Mouse (Mus musculus) liver, embryonic 14.5 days (tissue): ENCODE measurements at regions not wholly inside any gene's neighbourhood (a gene's known extent, or its start where the extent isn't known, plus 50 kb on each side); places are given as distances from the start of the nearest gene placed in this dataset.

Source experiments
- CTCF ChIP-seq: IDR thresholded peaks from 2 replicates; pipeline ENCODE4 v1.5.1; 2016; ENCODE audit warnings: antibody characterized with exemption, low read depth, control low read depth
- EP300 ChIP-seq: IDR thresholded peaks from 2 replicates; pipeline ENCODE4 v1.6.1; 2016; ENCODE audit warnings: antibody characterized with exemption, low read depth

DNA sequence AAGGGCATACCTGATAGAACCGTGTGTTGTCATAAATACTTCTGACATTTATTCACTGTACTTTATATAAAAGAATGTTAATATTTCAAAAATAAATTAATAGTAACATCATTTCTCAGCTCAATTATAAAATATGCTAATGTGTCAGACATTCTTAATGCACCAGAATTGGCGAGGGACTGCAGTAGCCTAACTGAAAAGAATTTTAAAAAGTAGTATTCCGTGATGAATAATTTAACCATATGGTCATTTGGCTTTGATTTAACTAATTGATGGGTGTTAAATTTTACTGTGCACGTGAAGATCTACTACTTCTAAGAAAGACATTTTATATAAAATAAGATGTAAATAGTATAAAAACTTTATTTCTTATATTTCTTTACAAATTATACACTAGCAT is 1296.7 kb downstream of the Pla2g4a start:
- TF ChIP-seq CTCF (no peak), EP300 (no peak)
